Mouse (Mus musculus) hematopoietic stem cell, adult 5-6 weeks (primary cell): ENCODE results near the gene Rgl2. TPM values are rescaled to one million over a fixed set of nuclear protein-coding genes. Genes with fewer than 3 reads are reported as not detected.
"Not testable (repeated sequence)": the region's sequence is repeated elsewhere in the genome, so short reads cannot be mapped to it uniquely, and the experiment has no call there.

Experiments used
- ATAC-seq, 2 experiments: fragments of 125-278 bp in 1 of 2; replicated peaks in 1 of 2; 2 replicates each; pipeline ENCODE4 v1.8.0; 2016 to 2017; ENCODE audit warnings: inconsistent platforms in 2 of 2, mild to moderate bottlenecking in 2 of 2, moderate number of reproducible peaks in 2 of 2, low read depth in 1 of 2, moderate TSS enrichment in 1 of 2; ENCODE audit not compliant: low FRiP score in 2 of 2, poor library complexity in 2 of 2, severe bottlenecking in 2 of 2, insufficient read depth in 1 of 2, low TSS enrichment in 1 of 2
- total RNA-seq: library from RNA; stranded (forward); fragments of 172-1452, 232-1000 nt; gene quantifications from 2 replicates; pipeline ENCODE4 v1.2.3, GENCODE M21; 2017

Rgl2 gene
- 36.6 and 57.1 TPM in 2 replicates for total RNA-seq

DNA sequence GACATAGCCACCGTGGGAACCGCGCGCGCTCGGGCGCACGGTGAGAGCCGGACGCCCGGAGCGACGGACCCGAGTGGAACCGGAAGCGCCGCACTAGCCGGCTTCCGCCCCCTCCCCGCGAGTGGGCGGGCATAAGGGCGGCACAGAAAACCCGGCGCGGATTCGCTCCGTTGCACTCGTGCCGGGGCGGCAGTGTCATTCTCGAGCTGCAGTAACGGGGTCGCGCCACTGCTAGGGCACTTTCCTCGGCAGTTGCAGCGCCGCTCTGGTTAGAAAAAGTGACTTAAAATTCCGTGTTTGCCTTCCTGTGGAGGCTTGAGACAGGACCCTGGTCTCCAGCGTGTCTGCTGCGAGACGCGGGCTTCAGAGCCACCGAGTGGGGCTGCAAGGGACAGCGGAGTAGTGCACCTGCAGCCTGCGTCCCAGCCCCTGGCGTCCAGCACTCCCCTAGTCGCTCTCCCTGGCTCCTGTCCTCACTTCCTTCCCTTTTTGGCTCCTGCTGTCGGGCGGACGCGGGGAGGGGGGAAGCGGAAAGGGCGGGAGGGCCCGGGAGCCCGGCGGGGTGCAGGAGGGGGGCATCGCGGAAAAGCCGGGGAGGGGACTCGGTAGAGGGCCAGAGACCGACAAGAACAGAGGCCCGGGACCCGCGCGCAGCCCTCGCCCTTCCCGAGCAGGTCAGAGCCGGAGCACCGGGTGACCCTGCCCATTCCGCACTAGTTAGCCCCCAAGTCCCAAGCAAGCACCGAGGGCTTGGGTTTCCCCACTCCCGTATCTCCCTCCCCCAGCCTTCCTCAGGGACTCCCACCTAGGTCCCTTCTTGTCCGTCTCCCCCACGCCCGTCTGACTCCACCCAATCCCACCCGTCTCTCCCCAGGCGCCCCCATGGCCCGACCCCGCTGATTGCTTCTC, at the start of gene Rgl2:
Gene Rgl2 (plus strand): TSS at position 173 of the 909 bp plus-strand sequence.
- ATAC-seq, result peak; percentile 65 to 77

- not testable (repeated sequence) for ATAC-seq
These were observed 45.0 kb upstream of the Rgl2 start for GRCm38 (mm10) chr17:33884320-33884719.

DNA sequence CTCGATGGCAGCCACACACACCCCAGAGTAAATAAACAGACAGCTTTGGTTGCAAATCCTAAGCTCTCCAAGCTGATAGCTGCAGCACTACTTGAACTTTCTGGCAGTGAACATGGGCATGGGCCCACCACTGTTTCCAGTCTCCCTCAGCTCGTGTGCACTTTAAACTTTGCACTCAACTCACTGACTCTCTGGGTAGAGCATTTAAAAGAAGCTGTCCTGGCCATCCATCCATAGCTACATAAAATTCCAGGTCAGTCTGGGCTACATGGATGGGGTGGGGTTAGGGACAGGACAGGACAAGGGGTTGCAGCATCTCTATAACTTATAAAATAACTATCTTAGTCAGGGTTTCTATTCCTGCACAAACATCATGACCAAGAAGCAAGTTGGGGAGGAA, 41.5 kb upstream of the Rgl2 start:
- not testable (repeated sequence) for ATAC-seq

GRCm38 (mm10) chr17:33888230-33888629, 41.1 kb upstream of the Rgl2 start:
- not testable (repeated sequence) for ATAC-seq

DNA sequence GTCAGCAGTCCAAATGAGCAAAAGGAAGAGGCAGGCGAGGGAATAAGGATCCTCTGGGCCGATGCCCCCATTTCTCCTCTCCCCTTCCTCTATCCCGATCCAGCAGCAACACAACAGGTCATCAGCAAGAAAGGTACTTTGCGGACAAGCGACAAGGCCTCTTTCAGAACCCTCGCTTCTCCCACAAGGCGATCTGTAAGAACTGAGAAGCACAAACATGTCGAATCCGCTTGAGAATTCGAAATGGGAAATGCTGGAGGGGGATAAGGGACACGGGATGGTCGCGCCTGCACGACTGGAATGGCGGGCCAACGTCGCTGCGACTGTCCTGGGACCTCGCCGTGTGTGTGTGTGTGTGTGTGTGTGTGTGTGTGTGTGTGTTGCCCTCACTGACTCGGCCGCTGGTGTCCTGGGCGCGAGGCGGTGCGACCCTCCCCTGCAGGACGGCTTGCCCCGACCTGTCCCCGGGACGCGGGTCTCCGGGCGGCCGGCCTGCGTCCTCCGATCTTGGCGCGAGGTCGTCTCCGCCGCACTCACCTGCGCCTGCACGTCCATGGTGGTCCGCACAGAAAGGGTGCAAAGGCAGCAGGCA, 39.3 kb upstream of the Rgl2 start:
- ATAC-seq, result not testable (repeated sequence)

GRCm38 (mm10) chr17:33890533-33891059, 38.7 kb upstream of the Rgl2 start, which contains the start of gene Kifc1:
Gene Kifc1 (minus strand): TSS chr17:33890661.
- peak; percentile 99 for ATAC-seq

GRCm38 (mm10) chr17:33891357-33891756, 38.0 kb upstream of the Rgl2 start:
- ATAC-seq, result no peak

GRCm38 (mm10) chr17:33891892-33892291, 37.5 kb upstream of the Rgl2 start:
- not testable (repeated sequence) for ATAC-seq

DNA sequence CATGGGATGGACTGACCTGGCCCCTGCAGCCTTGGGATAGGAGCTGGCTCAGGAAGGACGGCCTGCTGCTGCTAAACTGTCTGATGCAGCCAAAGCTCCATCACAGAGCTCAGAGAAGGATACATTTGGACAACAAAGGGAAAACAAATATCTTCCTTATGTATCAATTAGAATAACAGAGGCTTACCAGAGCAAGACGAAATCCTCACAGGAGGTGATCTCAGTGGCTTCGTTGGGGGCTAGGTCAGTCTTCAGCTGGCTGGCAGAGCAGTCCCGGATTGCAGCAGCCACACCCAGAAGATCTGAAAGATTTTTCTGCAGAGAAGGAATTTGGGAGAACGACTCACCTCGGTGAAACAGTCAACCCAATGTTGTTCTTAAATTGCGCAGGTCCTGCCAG, 36.9 kb upstream of the Rgl2 start:
- ATAC-seq, result no peak

- ATAC-seq, result not testable (repeated sequence)
These were observed 36.3 kb upstream of the Rgl2 start for GRCm38 (mm10) chr17:33893011-33893410.

DNA sequence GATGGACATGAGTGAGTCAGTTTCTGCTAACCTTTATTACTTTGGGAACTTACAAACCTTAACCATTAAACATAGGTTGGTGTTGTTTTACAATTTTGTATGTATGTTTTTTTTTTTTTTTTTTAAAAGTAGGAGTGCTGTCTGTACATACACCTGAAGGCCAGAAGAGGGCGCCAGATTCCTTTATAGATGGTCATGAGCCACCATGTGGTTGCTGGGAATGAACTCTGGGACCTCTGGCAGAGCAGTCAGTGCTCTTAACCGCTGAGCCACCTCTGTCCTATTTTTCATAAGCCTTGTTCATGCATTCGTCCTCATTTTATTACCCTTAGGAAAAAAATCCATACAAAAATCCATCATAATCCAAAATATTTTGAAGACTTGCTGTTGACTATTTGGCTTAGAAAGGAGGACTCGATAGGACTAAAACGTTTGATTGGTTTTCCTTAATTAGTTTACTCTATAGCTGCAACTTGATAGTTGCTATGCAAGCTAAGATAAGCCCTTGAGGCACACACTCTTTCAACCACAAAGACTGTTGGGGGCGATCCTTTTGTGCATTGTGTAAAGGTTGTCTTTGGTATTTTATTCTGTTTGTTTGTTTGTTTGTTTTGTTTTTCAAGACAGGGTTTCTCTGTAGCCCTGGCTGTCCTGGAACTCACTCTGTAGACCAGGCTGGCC, 32.1 kb upstream of the Rgl2 start:
- peak in 1 of 2 experiments; percentile 48; a peak in 2 of 4 replicates for ATAC-seq

- ATAC-seq, result not testable (repeated sequence)
These were observed 31.1 kb upstream of the Rgl2 start for GRCm38 (mm10) chr17:33898193-33898592.

DNA sequence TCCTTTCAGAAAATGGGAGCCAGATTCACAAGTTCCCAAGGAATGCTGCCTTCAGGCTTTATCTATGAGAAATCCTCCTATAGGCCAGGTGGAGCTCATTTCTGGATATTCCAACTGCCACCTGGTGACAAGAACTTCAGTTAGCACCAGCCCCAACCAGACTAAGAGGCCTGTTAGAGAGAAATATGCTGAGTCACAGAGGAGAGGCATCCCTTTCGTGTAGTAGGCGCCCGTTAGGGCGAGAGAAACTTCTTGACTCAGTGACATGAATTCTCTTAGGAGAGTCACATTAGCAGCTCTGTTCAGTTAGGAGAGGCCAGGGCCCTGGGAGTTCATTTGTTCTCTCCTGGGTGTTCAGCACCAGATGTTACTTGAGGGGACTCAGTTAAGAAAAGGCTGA, 29.7 kb upstream of the Rgl2 start:
- peak; percentile 32 to 39; a peak in 1 of 4 replicates for ATAC-seq

DNA sequence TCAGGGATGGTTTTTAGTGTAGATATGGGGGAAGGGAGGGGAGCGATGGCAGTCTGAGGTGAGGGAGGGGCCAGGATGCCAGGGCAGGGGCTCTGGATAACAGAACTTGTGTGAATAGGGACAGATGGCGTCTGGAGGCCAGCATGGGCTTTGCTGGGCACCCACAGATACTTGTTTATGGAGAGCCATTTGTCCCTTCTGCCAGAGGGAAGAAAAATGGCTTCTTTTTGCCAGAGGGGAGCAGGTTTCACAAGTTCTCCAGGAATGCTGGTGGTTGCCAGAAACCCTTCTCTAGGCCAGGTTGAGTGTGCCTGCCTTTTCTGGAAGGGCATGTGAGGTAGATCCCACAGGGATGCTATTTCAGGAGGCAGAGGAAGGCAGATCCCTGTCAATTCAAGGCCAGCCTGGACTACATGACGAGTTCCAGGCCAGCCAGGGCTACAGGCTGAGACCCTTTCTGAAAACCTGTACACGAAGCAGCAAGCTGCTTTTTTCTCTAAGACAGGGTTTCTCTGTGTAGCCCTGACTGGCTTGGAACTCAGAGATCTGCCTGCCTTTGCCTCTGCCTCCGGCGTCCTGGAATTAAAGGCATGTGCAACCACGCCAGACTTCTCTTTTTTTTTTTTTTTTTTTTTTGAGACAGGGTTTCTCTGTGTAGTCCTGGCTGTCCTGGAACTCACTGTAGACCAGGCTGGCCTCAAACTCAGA, 28.9 kb upstream of the Rgl2 start:
- no peak for ATAC-seq

DNA sequence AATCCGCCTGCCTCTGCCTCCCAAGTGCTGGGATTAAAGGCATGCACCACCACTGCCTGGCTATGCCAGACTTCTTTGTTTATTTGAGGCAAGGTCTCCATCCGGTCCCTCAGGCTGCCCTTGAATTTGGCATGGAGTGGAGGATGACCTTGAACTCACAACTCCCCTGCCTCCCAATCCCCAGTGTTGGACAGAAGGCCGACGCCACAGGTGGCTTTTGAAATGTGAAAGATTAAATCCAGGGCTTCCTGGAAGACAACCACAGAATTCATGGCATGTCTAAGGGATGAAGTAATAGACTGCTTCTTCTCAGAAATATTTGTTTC, 28.4 kb upstream of the Rgl2 start:
- no peak for ATAC-seq

- no peak for ATAC-seq
These were observed 27.7 kb upstream of the Rgl2 start for GRCm38 (mm10) chr17:33901653-33902052.

DNA sequence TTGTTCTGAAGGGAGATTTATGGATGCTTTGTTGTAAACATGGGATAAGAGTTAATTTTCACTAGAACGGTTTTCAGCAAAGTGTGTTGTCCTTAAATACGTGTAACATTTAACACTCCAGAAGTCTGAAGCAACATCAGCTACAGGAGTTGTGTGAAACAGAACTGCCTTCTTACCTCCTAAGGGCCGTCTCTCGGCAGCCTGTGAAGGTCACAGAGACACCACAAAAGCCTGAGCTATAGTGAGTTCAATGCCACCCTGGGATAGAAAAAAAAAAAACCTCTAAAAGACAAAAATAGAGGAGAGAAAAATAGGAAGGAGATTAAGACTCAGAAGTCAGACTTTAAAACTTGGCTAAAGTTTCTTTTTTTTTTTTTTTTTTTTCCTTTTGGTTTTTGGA, 27.3 kb upstream of the Rgl2 start:
- no peak for ATAC-seq
